Mouse (Mus musculus): ENCODE results near the gene Mettl22. TPM values are rescaled to one million over a fixed set of nuclear protein-coding genes. Genes with fewer than 3 reads are reported as not detected.

Gene Mettl22
- polyA plus RNA-seq, 1 experiment from 2014 or later = 41.8 TPM

DNA sequence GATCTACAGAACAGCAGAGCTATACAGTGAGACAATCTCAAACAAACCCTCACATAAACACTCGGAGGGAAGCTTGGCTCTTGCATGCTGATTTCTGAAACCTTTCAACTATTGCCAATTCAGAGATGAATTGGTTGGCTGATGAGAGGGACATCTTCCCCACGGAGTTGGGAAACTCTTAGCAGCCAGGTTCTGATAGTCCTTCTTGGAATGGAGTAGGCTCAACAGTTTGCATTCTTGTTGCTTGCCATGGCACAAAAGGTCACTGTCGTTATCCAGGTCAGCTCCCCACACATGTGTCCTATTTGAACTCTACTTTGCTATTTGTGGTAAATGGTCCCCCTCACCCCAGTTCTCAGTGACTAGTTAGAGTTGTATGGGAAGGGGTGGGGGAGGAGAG is 54.7 kb downstream of the Mettl22 start:
- Histone ChIP-seq H3K27ac (replicated peaks in 1 of 2; ENCODE audit: control insufficient read depth in 1 of 2, insufficient read depth in 1 of 2, low read depth in 2 of 2, low read length in 2 of 2) (no peak overlapping the region), H3K4me1 (ENCODE audit: control insufficient read depth in 2 of 2, insufficient read depth in 2 of 2, low read length in 2 of 2) (peaks cover 30 to 36% of the 10 kb centered on the region in 2 experiments), H3K27me3 (ENCODE audit: control insufficient read depth, insufficient read depth, low read length) (no peaks in the 10 kb centered on the region), H3K4me2 (ENCODE audit: low read length) (no peak overlapping the region), H3K36me3 (ENCODE audit: control insufficient read depth, insufficient read depth, low read length) (no peaks in the 10 kb centered on the region), H3K4me3 (ENCODE audit: control insufficient read depth in 1 of 2, insufficient read depth in 1 of 2, low read depth in 1 of 2, low read length in 2 of 2) (no peak overlapping the region), H3K9ac (ENCODE audit: low read length) (no peak overlapping the region), H3K9me3 (ENCODE audit: control insufficient read depth, low read length) (no peaks in the 10 kb centered on the region)
- 74% methylated on average over 3 of the region's 3 CpGs for WGBS
- ATAC-seq (ENCODE audit: insufficient number of reproducible peaks, insufficient read depth, low FRiP score, low read depth) = no peak

DNA sequence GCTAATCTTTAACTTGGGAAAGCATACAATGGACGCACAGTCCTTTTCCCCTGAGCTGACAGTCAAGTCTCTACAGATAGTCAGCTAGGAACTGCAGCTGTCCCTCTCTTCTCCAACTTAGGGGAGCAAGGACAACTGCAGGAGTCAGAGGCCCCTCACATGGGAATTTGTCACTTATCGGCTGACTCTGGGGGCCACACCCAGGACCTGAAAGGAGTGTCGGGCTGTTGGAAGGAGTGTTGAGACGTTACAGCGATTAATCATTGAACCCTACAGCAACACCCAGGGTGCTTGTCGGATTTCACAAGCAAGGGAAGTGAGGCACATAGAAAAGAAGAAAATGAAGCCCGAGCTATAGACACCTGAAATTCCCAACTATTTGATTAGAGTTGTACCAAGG is 55.3 kb downstream of the Mettl22 start:
- Histone ChIP-seq H3K27me3 (ENCODE audit: control insufficient read depth, insufficient read depth, low read length) (no peaks in the 10 kb centered on the region), H3K9me3 (ENCODE audit: control insufficient read depth, low read length) (no peaks in the 10 kb centered on the region), H3K27ac (replicated peaks in 1 of 2; ENCODE audit: control insufficient read depth in 1 of 2, insufficient read depth in 1 of 2, low read depth in 2 of 2, low read length in 2 of 2) (no peak overlapping the region), H3K4me3 (ENCODE audit: control insufficient read depth in 1 of 2, insufficient read depth in 1 of 2, low read depth in 1 of 2, low read length in 2 of 2) (no peak overlapping the region), H3K9ac (ENCODE audit: low read length) (no peak overlapping the region), H3K4me1 (ENCODE audit: control insufficient read depth in 2 of 2, insufficient read depth in 2 of 2, low read length in 2 of 2) (peaks cover 30 to 36% of the 10 kb centered on the region in 2 experiments), H3K4me2 (ENCODE audit: low read length) (no peak overlapping the region), H3K36me3 (ENCODE audit: control insufficient read depth, insufficient read depth, low read length) (no peaks in the 10 kb centered on the region)
- no peak for ATAC-seq (ENCODE audit: insufficient number of reproducible peaks, insufficient read depth, low FRiP score, low read depth)
- 34% methylated on average over 7 of the region's 7 CpGs for WGBS

DNA sequence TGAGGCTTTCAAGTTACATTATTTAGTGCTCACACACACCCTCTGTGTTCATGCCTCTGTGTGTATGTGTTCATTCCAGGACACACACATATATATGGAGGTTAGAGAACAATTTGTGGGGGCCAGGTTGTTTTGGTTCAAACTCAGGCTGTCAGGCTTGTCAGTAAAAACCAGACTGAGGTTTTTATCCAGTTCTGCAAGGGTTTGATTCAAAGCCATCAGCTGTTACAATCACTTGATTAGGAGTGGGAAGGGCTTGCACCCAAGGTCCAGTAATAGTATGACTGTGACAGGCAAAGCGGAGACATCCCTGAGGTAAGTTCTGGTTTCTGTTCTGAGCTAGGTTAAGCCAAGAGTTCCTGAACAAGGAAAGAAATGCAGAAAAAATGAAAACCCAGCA is 58.8 kb downstream of the Mettl22 start:
- H3K27me3 ChIP-seq (ENCODE audit: control insufficient read depth, insufficient read depth, low read length) = no peaks in the 10 kb centered on the region
- WGBS = 88% methylated on average over 1 of the region's 1 CpGs

DNA sequence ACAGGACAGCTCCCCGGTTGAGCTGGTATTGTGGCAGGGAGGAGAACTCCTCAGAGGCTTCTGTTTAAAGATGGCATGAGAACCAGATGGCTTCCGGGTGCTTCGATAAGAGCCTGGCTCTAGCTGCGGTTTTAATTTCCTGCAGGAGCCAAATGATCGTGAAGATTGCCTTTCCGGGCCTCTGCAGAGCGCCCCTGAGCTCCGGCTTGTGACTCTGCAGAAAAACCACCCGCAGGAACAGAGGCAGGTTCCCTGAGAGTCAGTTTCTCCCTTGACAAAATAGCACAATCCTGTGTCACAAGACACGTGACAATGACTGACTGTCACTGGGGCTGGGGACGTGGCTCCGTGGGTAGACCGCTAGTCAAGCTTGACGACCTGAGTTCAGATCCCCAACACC is 59.4 kb downstream of the Mettl22 start:
- Histone ChIP-seq H3K4me1 (ENCODE audit: control insufficient read depth in 2 of 2, insufficient read depth in 2 of 2, low read length in 2 of 2) (peaks cover 8 to 11% of the 10 kb centered on the region in 2 experiments), H3K4me3 (ENCODE audit: control insufficient read depth in 1 of 2, insufficient read depth in 1 of 2, low read depth in 1 of 2, low read length in 2 of 2) (no peak overlapping the region), H3K27me3 (ENCODE audit: control insufficient read depth, insufficient read depth, low read length) (no peaks in the 10 kb centered on the region), H3K9ac (ENCODE audit: low read length) (no peak overlapping the region), H3K36me3 (ENCODE audit: control insufficient read depth, insufficient read depth, low read length) (no peaks in the 10 kb centered on the region), H3K9me3 (ENCODE audit: control insufficient read depth, low read length) (no peaks in the 10 kb centered on the region), H3K4me2 (ENCODE audit: low read length) (no peak overlapping the region), H3K27ac (replicated peaks in 1 of 2; ENCODE audit: control insufficient read depth in 1 of 2, insufficient read depth in 1 of 2, low read depth in 2 of 2, low read length in 2 of 2) (no peak overlapping the region)
- 68% methylated on average over 14 of the region's 14 CpGs for WGBS
- ATAC-seq (ENCODE audit: insufficient number of reproducible peaks, insufficient read depth, low FRiP score, low read depth) = no peak

More for the DNA sequence above, 58.8 kb downstream of the Mettl22 start:
- Histone ChIP-seq H3K4me1 (ENCODE audit: control insufficient read depth in 2 of 2, insufficient read depth in 2 of 2, low read length in 2 of 2) (peaks cover 14 to 18% of the 10 kb centered on the region in 2 experiments), H3K4me3 (ENCODE audit: control insufficient read depth in 1 of 2, insufficient read depth in 1 of 2, low read depth in 1 of 2, low read length in 2 of 2) (no peak overlapping the region), H3K36me3 (ENCODE audit: control insufficient read depth, insufficient read depth, low read length) (no peaks in the 10 kb centered on the region), H3K4me2 (ENCODE audit: low read length) (no peak overlapping the region), H3K9ac (ENCODE audit: low read length) (no peak overlapping the region), H3K27ac (replicated peaks in 1 of 2; ENCODE audit: control insufficient read depth in 1 of 2, insufficient read depth in 1 of 2, low read depth in 2 of 2, low read length in 2 of 2) (no peak overlapping the region), H3K9me3 (ENCODE audit: control insufficient read depth, low read length) (no peaks in the 10 kb centered on the region)
- ATAC-seq (ENCODE audit: insufficient number of reproducible peaks, insufficient read depth, low FRiP score, low read depth) = no peak

DNA sequence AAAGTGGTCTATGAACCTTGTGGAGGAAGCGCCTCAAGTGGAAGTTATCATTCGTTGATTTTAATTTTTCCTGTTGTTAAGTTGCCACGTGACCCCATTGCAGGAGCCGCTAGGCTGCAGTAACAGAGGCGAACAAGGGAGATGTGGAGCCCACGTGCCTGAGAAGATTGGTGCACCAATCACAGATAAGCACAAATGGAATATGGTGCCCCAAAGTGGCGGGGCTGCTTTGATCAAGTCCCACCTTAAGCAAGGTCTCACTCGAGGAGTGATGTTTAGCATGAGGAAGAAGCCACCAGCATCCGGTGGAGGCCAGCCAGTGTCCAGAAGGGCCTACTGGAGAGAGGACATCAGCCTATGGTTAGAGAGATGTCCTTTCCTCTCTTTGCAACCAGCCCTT is 61.9 kb downstream of the Mettl22 start:
- Histone ChIP-seq H3K9me3 (ENCODE audit: control insufficient read depth, low read length) (no peaks in the 10 kb centered on the region), H3K36me3 (ENCODE audit: control insufficient read depth, insufficient read depth, low read length) (no peaks in the 10 kb centered on the region), H3K4me2 (ENCODE audit: low read length) (no peak overlapping the region), H3K9ac (ENCODE audit: low read length) (no peak overlapping the region), H3K27ac (replicated peaks in 1 of 2; ENCODE audit: control insufficient read depth in 1 of 2, insufficient read depth in 1 of 2, low read depth in 2 of 2, low read length in 2 of 2) (no peak overlapping the region), H3K4me3 (ENCODE audit: control insufficient read depth in 1 of 2, insufficient read depth in 1 of 2, low read depth in 1 of 2, low read length in 2 of 2) (no peak overlapping the region), H3K27me3 (ENCODE audit: control insufficient read depth, insufficient read depth, low read length) (no peaks in the 10 kb centered on the region), H3K4me1 (ENCODE audit: control insufficient read depth in 2 of 2, insufficient read depth in 2 of 2, low read length in 2 of 2) (no peaks in the 10 kb centered on the region; a peak in 1 of 4 replicates)
- WGBS = 84% methylated on average over 9 of the region's 9 CpGs
- no peak for ATAC-seq (ENCODE audit: insufficient number of reproducible peaks, insufficient read depth, low FRiP score, low read depth)

DNA sequence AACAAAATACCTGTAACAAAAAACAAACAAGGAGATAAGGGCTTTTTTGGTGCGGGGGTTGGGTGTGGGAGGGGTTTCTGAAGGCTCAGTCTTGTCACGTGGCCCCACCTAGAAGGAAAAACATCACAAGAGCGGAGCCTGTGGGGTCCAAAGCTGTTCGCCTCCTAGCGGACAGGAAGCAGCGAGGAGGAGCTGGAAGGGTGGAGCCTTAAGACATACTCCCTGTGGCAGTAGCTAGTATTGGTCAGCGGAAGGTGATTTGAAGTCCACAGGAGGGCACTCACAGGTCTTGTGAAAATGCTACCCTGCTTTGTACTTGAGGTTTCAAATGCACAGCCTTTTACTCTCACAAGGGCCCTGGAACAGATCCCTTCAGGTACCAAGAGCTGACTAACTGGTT is 62.3 kb downstream of the Mettl22 start:
- no peaks in the 10 kb centered on the region; a peak in 1 of 4 replicates for H3K4me1 ChIP-seq (ENCODE audit: control insufficient read depth in 2 of 2, insufficient read depth in 2 of 2, low read length in 2 of 2)
- no peak overlapping the region for H3K27ac ChIP-seq (replicated peaks in 1 of 2; ENCODE audit: control insufficient read depth in 1 of 2, insufficient read depth in 1 of 2, low read depth in 2 of 2, low read length in 2 of 2)
- H3K4me3 ChIP-seq (ENCODE audit: control insufficient read depth in 1 of 2, insufficient read depth in 1 of 2, low read depth in 1 of 2, low read length in 2 of 2) = no peak overlapping the region
- no peak overlapping the region for H3K4me2 ChIP-seq (ENCODE audit: low read length)
- no peak for ATAC-seq (ENCODE audit: insufficient number of reproducible peaks, insufficient read depth, low FRiP score, low read depth)
- H3K9me3 ChIP-seq (ENCODE audit: control insufficient read depth, low read length) = no peaks in the 10 kb centered on the region
- 50% methylated on average over 7 of the region's 7 CpGs for WGBS
- no peaks in the 10 kb centered on the region for H3K27me3 ChIP-seq (ENCODE audit: control insufficient read depth, insufficient read depth, low read length)
- H3K9ac ChIP-seq (ENCODE audit: low read length) = no peak overlapping the region
- no peaks in the 10 kb centered on the region for H3K36me3 ChIP-seq (ENCODE audit: control insufficient read depth, insufficient read depth, low read length)

DNA sequence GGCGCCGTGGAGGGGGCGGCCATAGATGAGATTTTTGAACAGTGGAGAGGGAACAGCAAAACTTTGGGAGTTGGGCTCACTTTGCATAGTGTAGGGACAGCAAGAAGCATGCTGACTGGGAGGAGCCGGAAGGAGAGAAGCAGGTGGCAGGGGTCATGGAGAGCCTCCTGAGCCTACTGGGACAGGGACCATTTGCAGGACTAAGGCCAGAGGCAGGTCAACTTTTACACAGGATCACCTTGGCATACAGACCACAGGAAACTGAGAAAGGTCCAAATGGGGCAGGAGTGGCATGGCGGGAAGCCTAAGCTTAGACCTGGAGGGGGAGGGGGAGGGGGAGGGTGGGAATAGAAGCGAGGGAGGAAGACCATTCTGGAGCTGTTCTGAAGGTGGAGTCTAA is 62.9 kb downstream of the Mettl22 start:
- H3K4me2 ChIP-seq (ENCODE audit: low read length) = no peak overlapping the region
- no peaks in the 10 kb centered on the region for H3K9me3 ChIP-seq (ENCODE audit: control insufficient read depth, low read length)
- H3K36me3 ChIP-seq (ENCODE audit: control insufficient read depth, insufficient read depth, low read length) = no peaks in the 10 kb centered on the region
- ATAC-seq (ENCODE audit: insufficient number of reproducible peaks, insufficient read depth, low FRiP score, low read depth) = no peak
- 93% methylated on average over 6 of the region's 6 CpGs for WGBS
- no peak overlapping the region for H3K27ac ChIP-seq (replicated peaks in 1 of 2; ENCODE audit: control insufficient read depth in 1 of 2, insufficient read depth in 1 of 2, low read depth in 2 of 2, low read length in 2 of 2)
- H3K9ac ChIP-seq (ENCODE audit: low read length) = no peak overlapping the region
- no peak overlapping the region for H3K4me3 ChIP-seq (ENCODE audit: control insufficient read depth in 1 of 2, insufficient read depth in 1 of 2, low read depth in 1 of 2, low read length in 2 of 2)
- H3K27me3 ChIP-seq (ENCODE audit: control insufficient read depth, insufficient read depth, low read length) = no peaks in the 10 kb centered on the region
- H3K4me1 ChIP-seq (ENCODE audit: control insufficient read depth in 2 of 2, insufficient read depth in 2 of 2, low read length in 2 of 2) = no peaks in the 10 kb centered on the region; a peak in 1 of 4 replicates

DNA sequence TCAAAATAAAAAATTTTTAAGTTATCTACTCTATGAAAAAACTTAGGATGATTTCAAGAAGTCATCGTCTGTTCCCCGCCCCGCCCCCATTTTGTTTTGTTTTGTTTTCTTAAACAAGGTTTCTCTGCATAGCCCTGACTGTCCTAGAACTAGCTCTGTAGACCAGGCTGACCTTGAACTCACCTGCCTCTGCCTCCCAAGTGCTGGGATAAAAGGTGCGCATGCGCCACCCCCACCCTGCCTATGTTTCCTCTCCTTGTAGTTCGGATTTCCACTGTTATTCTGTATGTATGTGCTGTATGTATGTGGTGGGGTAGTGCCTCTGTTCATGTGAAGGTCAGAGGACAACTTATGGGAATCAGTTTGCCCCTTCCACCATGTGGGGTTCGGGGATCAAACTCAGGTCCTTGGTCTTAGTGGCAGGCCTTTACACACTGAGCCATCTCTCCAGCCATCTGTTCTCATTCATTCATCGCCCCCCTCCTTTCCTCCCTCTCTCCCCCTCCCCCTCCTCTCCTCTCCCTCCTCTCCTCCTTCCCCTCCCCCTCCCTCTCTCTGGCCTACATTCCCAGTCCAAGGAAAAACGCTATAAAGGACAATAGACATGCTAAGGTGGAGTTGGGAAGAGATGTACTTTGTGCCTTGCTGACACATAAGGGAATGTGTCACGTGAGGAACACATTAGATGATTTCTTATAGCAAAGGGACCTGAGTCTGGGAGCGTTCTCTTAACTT is 64.0 kb downstream of the Mettl22 start:
- WGBS = 87% methylated on average over 11 of the region's 11 CpGs
- Histone ChIP-seq H3K4me2 (ENCODE audit: low read length) (no peak overlapping the region), H3K27ac (replicated peaks in 1 of 2; ENCODE audit: control insufficient read depth in 1 of 2, insufficient read depth in 1 of 2, low read depth in 2 of 2, low read length in 2 of 2) (no peak overlapping the region), H3K4me3 (ENCODE audit: control insufficient read depth in 1 of 2, insufficient read depth in 1 of 2, low read depth in 1 of 2, low read length in 2 of 2) (no peak overlapping the region), H3K36me3 (ENCODE audit: control insufficient read depth, insufficient read depth, low read length) (no peaks in the 10 kb centered on the region), H3K9ac (ENCODE audit: low read length) (no peak overlapping the region), H3K4me1 (ENCODE audit: control insufficient read depth in 2 of 2, insufficient read depth in 2 of 2, low read length in 2 of 2) (peaks cover 0 to 4% of the 10 kb centered on the region in 2 experiments; a peak in 2 of 4 replicates), H3K9me3 (ENCODE audit: control insufficient read depth, low read length) (no peaks in the 10 kb centered on the region), H3K27me3 (ENCODE audit: control insufficient read depth, insufficient read depth, low read length) (no peaks in the 10 kb centered on the region)
- no peak for ATAC-seq (ENCODE audit: insufficient number of reproducible peaks, insufficient read depth, low FRiP score, low read depth)

Measured in heart, embryonic 14.5 days (tissue).